Mouse (Mus musculus) ES-E14 (cell line): ENCODE data around the gene Itga6.

Source experiments
- CHD2 ChIP-seq: IDR thresholded peaks from 2 replicates; pipeline ENCODE4 v1.6.1; 2014; ENCODE audit warnings: mild to moderate bottlenecking, low read depth, low read length, inconsistent platforms
- MAFK ChIP-seq: IDR thresholded peaks from 2 replicates; pipeline ENCODE4 v1.6.1; 2014; ENCODE audit warnings: mild to moderate bottlenecking, low read depth, low read length, inconsistent platforms; ENCODE audit not compliant: insufficient read depth

- TF ChIP-seq MAFK: no peak
- no peak for TF ChIP-seq CHD2
These were observed 10.3 kb downstream of the Itga6 start for GRCm38 (mm10) chr2:71755748-71756147.
